Mouse (Mus musculus) testis, postnatal 10 days (tissue): ENCODE results near the gene Sh3bp1.
A peak's percentile ranks its signal among the peaks of the same experiment; 100 is the strongest.

ENCODE experiments used
- DNase-seq: peaks from one replicate; pipeline ENCODE4 v3.0.0; 2021; ENCODE audit warnings: low spot score

The Sh3bp1 gene

DNA sequence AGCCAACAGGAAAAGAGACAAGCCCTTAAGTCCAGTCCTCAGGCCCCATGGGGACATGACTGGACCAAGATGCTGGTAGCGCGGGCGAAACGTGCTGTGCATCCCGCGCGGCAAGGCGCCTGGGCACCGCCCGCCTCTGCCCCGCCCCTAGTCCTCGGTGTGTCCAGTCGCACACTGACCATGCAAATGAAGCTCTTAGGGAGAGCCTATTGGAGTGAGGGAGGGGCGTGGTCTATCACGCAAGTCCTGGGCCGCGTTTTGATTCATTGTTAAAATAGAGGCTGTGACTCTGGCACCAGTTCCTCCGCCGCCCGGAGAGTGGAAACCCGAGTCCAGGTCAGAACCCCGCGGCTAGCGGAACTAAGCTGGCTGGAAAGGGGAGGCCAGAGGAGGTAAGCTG, 48.1 kb downstream of the Sh3bp1 start, which contains the start of gene Triobp:
Gene Triobp (plus strand): TSS at position 68 of the 400 bp plus-strand sequence.
- DNase-seq: peak; percentile 91

DNA sequence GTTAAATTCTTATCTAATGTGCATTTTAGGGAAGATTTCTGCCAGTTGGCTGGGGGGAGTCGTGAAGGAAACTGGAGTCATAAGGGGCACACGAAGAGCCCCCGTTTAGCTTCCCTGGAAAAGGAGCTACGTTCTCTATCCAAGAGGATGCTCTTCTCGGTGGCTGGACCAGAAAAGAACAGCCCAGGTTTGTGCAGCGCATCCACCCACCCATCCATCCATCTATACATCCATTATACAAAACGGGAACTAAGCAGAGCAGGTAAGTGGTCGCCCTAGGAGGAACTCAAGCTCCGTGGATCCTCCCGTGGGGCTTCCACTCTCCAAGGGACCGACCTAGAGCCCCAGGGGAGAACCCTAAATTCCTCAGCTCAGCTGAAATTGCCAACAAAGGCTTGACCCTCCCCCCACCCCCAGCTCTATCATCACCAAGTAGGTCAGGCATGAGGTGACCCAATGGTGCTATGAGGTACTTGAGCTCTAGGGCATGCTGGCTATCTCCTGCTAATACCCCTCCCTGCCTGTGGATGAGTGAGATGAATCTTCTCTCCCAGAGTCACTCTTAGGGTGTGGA, 48.7 kb downstream of the Sh3bp1 start:
- no peak for DNase-seq

DNA sequence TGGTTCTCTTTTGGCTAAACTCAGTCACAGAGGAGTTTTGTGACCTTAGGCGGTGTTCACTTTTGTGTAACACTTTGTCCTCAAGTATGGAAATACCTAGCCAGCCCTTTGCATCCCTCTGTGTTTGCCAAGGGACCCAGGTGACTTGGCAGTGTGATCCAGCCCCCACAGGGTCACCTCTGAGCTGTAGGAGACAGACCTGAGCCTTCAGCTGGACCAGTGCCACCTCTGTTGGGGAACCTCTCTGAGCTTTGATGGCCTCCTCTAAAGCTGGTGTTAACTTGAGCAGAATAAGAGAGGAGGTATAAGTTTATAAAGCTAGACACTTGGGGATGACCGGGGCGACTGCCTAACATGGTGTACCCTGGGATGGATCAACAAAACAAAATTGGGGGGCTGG, 49.3 kb downstream of the Sh3bp1 start:
- DNase-seq: no peak

DNA sequence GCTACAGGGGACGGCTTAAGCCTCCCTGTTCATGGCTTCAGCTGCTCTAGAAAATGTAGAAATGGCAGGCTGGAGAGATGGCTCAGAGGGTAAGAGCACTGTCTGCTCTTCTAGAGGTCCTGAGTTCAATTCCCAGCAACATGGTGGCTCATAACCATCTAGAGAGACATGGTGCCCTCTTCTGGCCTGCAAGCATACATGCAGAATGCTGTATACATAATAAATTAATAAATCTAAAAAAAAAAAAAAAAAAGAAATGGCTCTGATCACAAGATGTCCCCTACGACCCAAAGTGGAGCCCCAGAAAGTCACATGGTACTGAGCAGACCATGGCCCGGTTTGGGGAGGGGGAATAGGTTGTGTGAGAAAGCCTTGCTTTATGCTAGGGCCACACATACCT, 56.1 kb downstream of the Sh3bp1 start:
- DNase-seq: no peak

DNA sequence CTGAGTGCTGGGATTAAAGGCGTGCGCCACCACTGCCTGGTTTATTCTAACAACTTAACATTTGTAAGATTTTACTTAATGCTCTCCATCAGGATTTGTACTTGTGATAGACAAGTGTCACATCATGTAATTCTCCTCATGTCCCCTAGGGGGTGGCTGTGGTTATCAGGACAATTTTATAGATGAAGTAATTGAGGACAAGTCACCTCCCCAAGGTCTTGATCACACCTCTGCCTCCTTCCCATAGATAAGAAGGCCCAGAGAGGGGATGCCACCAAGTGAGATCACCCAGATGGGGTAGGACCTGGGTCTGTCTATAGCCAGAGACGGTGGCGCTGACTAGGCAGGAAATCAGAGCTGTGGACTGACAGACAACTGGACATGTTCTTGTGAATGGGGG, 56.8 kb downstream of the Sh3bp1 start:
- no peak for DNase-seq

DNA sequence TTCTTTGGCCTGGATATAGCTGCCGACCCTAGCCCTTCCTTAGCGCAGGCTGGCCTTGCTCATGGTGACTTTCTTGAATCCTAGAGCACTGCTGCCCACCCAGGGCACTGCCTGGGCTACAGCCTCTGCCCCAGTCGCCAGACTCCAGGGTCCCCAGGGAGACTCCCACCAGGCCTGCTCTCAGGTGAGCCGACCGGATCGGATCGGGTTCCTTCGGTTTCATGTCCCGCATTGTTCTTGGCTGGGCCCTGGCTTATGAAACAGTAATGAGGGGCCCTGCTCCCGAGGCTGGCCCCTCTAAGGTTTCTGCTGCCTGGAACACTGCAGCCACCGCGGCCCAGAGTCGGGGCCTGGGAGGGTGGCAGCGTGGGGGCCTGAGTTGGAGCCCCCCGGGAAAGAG, 57.5 kb downstream of the Sh3bp1 start:
- DNase-seq: no peak

DNA sequence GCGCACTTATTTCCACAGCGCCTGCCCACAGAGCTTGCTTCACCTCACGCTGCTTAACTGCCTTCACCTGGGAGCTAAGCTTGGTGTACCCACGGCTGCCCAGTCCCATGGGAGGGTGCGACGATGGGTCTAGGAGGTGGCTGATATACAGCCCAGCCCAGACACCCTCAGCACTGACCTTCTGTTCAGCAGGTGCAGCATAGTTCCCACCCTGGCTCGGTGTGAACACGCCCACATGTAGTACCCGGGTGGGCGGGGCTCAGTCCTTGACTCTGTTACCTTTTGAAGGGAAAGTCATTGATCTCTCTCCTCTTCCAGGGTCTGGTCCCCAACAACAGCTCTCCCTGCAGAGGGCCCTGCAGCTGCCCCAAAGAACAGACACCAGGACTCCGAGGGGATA, 60.0 kb downstream of the Sh3bp1 start:
- DNase-seq: no peak

DNA sequence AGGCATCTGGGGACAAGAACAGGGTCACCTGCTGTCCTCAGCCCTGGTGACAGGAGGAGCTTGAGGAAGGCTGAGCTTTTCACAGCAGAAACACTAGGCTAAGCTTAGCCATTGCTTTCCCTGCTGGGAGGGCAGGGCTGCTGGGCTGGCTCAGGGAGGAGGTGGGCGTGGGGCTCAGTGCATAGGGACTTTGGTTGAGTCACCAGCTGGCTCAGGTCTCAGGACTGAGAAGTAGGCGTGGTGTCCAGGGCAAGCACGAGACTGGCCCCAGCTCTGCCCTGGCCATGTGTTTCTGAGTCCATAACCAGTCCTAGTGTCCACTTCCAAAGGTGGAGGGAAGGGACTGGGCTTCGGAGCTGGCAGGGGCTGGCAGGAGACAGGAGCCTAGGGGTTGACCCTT, 60.5 kb downstream of the Sh3bp1 start:
- DNase-seq: no peak
